In the genomic region with DNA sequence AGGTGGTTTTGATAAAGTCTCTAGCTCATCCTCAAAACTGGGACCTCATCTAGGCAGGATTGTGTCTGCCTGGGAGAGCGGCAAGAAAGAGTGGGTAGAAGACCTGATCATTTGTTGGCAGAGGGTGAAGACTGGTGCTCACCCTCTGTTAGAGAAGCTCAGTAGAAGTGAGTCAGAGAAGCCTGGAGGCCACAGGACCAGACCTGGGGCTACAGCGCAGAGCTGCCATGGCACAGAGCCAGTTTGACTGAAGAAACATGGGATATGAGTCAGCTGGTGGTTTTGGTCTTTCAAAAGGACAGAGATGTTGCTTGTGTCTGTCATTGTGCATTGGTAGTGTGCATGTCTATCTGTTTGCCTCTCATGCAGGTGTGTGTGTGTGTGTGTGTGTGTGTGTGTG, we compare ENCODE assay signal across 12 mouse cellular contexts. TPM values are rescaled to one million over a fixed set of nuclear protein-coding genes. Genes with fewer than 3 reads are reported as not detected.
DNase-seq lines count a peak whose midpoint lies in the region; ATAC-seq and TF ChIP-seq lines count a peak whose summit lies in the region.
"Had no signal": no experiment of that assay in that cellular context is flagged by ENCODE, and none has a peak within 500 bp of the region (broad histone marks: within the 10 kb centered on the region; RNA-seq: fewer than 3 reads in every experiment).

No protein-coding gene starts in this region.

- H3K27me3 ChIP-seq in Patski = no peaks in the 10 kb centered on the region
- H3K27me3 ChIP-seq: kidney, embryonic 15.5 days; limb, embryonic 15.5 days; stomach, embryonic 15.5 days had no signal

- TF ChIP-seq CTCF in Patski (IDR thresholded peaks at IDR 0.05) = no peak

- intact Hi-C loops in gastrocnemius, postnatal 36 days (cut with DNase I) = no loop called here

- in situ Hi-C loops in Patski (cut with MboI; ENCODE audit: low pct_unique_long_range_greater_than_20kb) = no loop called here

- DNase-seq in lung, adult 18-20 months = peak; percentile 12 to 24
- no peak for DNase-seq in lung, postnatal 25 days (ENCODE audit: low spot score)
- DNase-seq in Patski (ENCODE audit: low read depth, low spot score) = peak; percentile 98
- peak; percentile 69 to 77 for DNase-seq in cerebellum, adult 18-20 months
- peak; percentile 26 for DNase-seq in lung, postnatal 36 days
- DNase-seq in kidney, adult 11 months = no peak
- no peak for DNase-seq in gastrocnemius, postnatal 36 days
- DNase-seq in layer of hippocampus, adult 9-10 months (ENCODE audit: low spot score) = no peak
- DNase-seq: right cerebral cortex, postnatal 25 days had no signal

- CTCF ChIA-PET in Patski (lab: Charles Lee) = interaction anchor here (0.8 to 3.3 kb wide), 3 partner anchors 10 to 23 kb away, joined by 3 to 15 read pairs (median 7); no protein-coding TSS in a partner anchor

- POLR2A ChIA-PET in Patski (lab: Charles Lee) = interaction anchor here (0.9 to 1.2 kb wide), 3 partner anchors 10 to 290 kb away, joined by 3 read pairs; no protein-coding TSS in a partner anchor

- peak; percentile 99 for ATAC-seq in Patski

RNA-seq across cellular contexts. Expression of gene Slc4a4, which starts 26.0 kb away (rescaled TPM):
- 6.8 TPM for polyA plus RNA-seq in Patski (2021)
- total RNA-seq in gastrocnemius, postnatal 36 days (2021) = 10 to 100 TPM; 15.3 to 20.3 TPM

Comparison
In these comparisons a context has a peak if more than half of its experiments do, and no peak if none do; other contexts are left out.
1. DNase-seq: peak in lung, adult 18-20 months (2 of 2), Patski (single experiment), cerebellum, adult 18-20 months (2 of 2) and lung, postnatal 36 days (single experiment); none in lung, postnatal 25 days (single experiment), kidney, adult 11 months (single experiment), gastrocnemius, postnatal 36 days (0 of 2) and layer of hippocampus, adult 9-10 months (single experiment).